Mouse (Mus musculus) olfactory bulb, adult 2 months (tissue): ENCODE measurements around the gene Rhbg. TPM values are rescaled to one million over a fixed set of nuclear protein-coding genes. Genes with fewer than 3 reads are reported as not detected.
A peak's percentile ranks its signal among the peaks of the same experiment; 100 is the strongest.
"Not testable (repeated sequence)": the region's sequence is repeated elsewhere in the genome, so short reads cannot be mapped to it uniquely, and the experiment has no call there.

Experiments used
- H3K27ac ChIP-seq: fragments of 200-500 bp; 2 replicates; pipeline ENCODE4 v1.5.1; 2012; ENCODE audit warnings: low read depth, low read length; ENCODE audit not compliant: insufficient read depth
- H3K4me1 ChIP-seq: fragments of 200-500 bp; 2 replicates; pipeline ENCODE4 v1.6.1; 2012; ENCODE audit warnings: low read length; ENCODE audit not compliant: control insufficient read depth, insufficient read depth
- H3K4me3 ChIP-seq: fragments of 200-500 bp; 2 replicates; pipeline ENCODE4 v1.5.1; 2012; ENCODE audit warnings: mild to moderate bottlenecking, low read depth, low read length, moderate library complexity; ENCODE audit not compliant: insufficient read depth
- CTCF ChIP-seq: fragments of 200-500 bp; IDR thresholded peaks from 2 replicates; pipeline ENCODE4 v1.5.1; 2012; ENCODE audit warnings: low read depth, mild to moderate bottlenecking, low read length, moderate library complexity; ENCODE audit not compliant: insufficient read depth
- POLR2A ChIP-seq: fragments of 200-500 bp; IDR thresholded peaks from 2 replicates; pipeline ENCODE4 v1.6.1; 2012; ENCODE audit warnings: mild to moderate bottlenecking, low read depth, low read length, moderate library complexity; ENCODE audit not compliant: insufficient read depth
- WGBS: fragments of 180-500 bp; shearing (Covaris S2); methylation state at CpG from one replicate; pipeline ENCODE4 v1.1.7; 2018; 5-methylcytosine and 5-hydroxymethylcytosine counted together
- polyA plus RNA-seq: library from polyadenylated mRNA; stranded (reverse); fragments of >200 nt; gene quantifications from 2 replicates; pipeline ENCODE4 v1.2.4, GENCODE M21; 2012; ENCODE audit warnings: low replicate concordance; ENCODE audit not compliant: missing spikeins, insufficient read depth, insufficient read length

The Rhbg gene
- polyA plus RNA-seq = not detected in 2 replicates

GRCm38 (mm10) chr3:88254268-88254926, at the start of gene Rhbg:
Gene Rhbg, minus strand, starts transcription at chr3:88254709.
- WGBS = 5% methylated on average over 34 of the region's 34 CpGs
- H3K4me3 ChIP-seq = peak within 1 kb of the TSS; percentile 49
- H3K4me1 ChIP-seq = peaks cover 7% of the 10 kb centered on the region; the same call in 1 of the 2 replicates
- no peak within 1 kb of the TSS for H3K27ac ChIP-seq
- TF ChIP-seq CTCF (no peak), POLR2A (no peak)

DNA sequence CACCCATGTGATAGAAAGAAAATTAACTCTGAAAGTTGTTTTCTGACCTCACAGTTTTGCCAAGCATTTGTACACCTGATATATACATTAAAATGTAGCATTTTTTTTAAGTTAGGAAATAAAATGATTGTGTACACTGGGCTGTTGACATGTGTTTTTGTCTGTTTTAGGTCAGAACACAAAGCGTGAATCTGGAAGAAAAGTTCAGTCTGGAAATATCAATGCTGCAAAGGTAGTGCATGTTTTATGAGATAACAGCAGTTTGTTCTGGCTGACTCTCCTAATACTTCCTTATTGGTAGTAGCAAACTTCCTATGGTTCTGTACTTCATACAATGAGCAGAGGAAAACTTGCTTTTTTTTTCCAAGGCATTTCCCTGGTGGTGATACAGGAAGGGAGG, 44.7 kb upstream of the Rhbg start:
- TF ChIP-seq CTCF (no peak), POLR2A (no peak)
- 85% methylated on average over 1 of the region's 1 CpGs for WGBS
- Histone ChIP-seq H3K4me3 (no peak overlapping the region), H3K27ac (no peak overlapping the region), H3K4me1 (peaks cover 2% of the 10 kb centered on the region; the same call in 1 of the 2 replicates)

DNA sequence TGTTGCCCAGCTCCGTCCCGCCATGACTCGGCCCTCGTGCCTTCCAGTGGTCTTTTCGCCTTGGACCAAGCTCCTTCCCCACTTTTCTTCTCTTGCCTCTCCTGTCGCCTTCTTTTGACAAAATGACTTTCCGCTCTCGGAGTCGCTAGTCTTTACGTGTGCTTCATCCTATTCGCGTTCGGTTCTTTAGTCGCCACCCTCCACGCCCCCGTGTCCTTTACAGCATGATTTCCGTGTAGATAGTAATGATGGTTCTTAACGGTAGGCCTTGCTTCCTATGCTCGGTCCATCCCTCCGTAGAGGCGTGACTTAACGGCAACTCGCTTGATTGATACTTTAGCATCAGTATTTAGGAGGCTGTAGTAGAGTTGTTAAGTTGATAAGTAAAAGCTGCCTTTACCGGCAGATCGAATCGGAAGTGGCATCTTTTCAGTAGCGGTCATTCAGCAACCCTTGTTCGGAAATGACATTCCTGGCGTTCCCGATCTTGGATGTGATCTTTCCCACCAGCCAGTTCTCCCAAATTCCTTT, 42.9 kb upstream of the Rhbg start:
- peaks cover 2% of the 10 kb centered on the region; the same call in 1 of the 2 replicates for H3K4me1 ChIP-seq
- under 1% methylated on average over 30 of the region's 30 CpGs for WGBS

GRCm38 (mm10) chr3:88296561-88297318, 42.2 kb upstream of the Rhbg start, which contains the start of the genes Tsacc and Cct3:
Gene Tsacc, minus strand, starts transcription at chr3:88296999.
Gene Cct3, plus strand, starts transcription at chr3:88297116.
- under 1% methylated on average over 44 of the region's 44 CpGs for WGBS
- TF ChIP-seq CTCF (no peak), POLR2A (peak; percentile 55; the same call in 1 of the 2 replicates)
- peak within 1 kb of the TSS; percentile 93 for H3K27ac ChIP-seq
- peak within 1 kb of the TSS; percentile 88 for H3K4me3 ChIP-seq
- H3K4me1 ChIP-seq = peaks cover 2% of the 10 kb centered on the region; the same call in 1 of the 2 replicates

More for the DNA sequence above, 42.9 kb upstream of the Rhbg start:
- H3K4me3 ChIP-seq = peak overlapping the region; percentile 88
- peak overlapping the region; percentile 93 for H3K27ac ChIP-seq
- TF ChIP-seq POLR2A = no peak
- no peak for TF ChIP-seq CTCF

GRCm38 (mm10) chr3:88296110-88296560, 41.6 kb upstream of the Rhbg start:
- TF ChIP-seq CTCF = no peak
- TF ChIP-seq POLR2A = no peak
- Histone ChIP-seq H3K27ac (no peak overlapping the region; the same call in 1 of the 2 replicates), H3K4me3 (peak overlapping the region; percentile 60), H3K4me1 (peaks cover 2% of the 10 kb centered on the region; the same call in 1 of the 2 replicates)
- WGBS = under 1% methylated on average over 12 of the region's 12 CpGs

DNA sequence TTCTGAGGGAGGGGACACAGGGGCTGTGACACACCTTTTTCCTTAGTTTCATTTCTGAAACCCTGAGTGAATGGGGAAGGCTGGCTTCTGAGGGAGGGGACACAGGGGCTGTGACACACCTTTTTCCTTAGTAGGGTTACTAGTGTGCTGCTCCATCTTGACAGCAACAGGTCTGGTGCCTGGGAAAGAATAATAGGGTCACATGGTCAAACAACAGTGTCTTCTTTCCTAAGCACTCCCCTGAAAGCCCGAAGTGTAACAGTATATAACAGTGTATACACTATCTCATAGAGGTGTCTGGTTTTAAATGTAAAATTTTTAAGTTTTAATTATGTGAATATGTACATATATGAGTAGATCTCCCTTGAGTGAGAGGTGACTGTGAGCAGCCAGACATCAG, 40.8 kb upstream of the Rhbg start:
- H3K27ac ChIP-seq, H3K4me1 ChIP-seq, H3K4me3 ChIP-seq: not testable (repeated sequence)
- WGBS = 67% methylated on average over 1 of the region's 1 CpGs

DNA sequence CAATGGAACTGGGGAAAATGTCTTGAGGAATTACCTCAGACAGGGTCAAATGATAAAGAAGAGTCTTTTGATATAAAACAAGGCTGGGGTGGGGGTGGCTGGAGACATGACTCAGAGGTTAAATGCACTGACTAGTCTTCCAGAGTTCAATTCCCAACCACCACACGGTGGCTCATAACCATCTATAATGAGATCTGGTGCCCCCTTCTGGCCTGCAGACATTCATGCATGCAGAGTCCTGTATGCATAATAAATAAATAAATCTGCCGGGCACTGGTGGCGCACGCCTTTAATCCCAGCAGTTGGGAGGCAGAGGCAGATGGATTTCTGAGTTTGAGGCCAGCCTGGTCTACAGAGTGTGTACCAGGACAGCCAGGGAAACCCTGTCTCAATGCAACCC, 37.5 kb upstream of the Rhbg start:
- Histone ChIP-seq H3K4me3 (no peak overlapping the region), H3K4me1 (no peaks in the 10 kb centered on the region), H3K27ac (no peak overlapping the region)
- 32% methylated on average over 4 of the region's 4 CpGs for WGBS
- no peak for TF ChIP-seq POLR2A
- TF ChIP-seq CTCF = no peak

DNA sequence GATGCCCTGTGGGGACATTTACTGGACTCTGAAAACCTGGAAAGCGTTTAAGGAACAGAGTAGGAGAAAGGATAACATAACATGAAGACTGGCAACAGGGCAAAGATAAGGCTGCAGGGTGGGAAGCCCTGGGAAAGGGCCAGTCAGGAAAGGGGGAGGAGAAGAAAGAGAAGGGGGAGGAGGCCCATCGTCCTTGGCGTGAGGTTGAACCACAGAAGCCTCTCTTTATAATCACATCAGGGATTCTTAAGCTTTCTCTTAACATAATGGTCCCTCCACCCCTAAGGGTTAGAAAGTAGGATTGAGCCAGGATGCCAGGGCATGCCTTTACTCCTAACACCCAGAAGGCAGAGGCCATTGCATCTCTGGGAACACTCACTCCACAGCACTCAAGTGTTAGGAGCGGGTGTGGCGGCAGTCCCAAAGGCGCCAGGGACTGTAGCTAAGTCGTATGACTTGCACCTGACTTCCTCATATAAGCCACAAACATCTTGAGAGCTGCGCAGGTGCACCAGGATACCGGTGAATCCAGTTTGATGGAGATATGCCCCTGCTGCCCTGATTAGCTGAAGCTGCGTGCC, 33.7 kb upstream of the Rhbg start:
- WGBS = 79% methylated on average over 10 of the region's 10 CpGs
- not testable (repeated sequence) for H3K27ac ChIP-seq, H3K4me1 ChIP-seq, H3K4me3 ChIP-seq

DNA sequence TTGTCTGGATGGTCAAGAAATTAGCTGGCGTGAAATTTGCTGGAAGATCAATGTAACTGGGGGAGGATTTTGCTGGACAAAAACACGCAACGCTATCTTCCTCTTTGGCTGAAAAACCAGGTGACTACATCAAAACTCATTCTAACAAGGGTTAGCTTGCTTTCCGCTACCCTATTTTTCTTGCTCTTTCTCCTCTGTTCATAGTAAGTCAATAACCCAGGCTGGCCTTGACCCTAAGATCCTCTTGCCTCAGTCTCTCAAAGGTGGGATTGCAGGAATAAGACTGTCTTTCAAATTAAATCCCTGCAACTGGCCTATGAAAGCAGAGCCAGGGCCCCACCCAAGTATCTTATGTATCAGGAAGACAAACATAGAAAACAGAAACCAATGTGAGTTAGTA, 32.6 kb upstream of the Rhbg start, which contains the start of gene Gm38392:
TSS of gene Gm38392 (minus strand) at position 101 of the 400 bp plus-strand sequence.
- Histone ChIP-seq H3K4me3 (no peak within 1 kb of the TSS), H3K4me1 (no peaks in the 10 kb centered on the region), H3K27ac (no peak within 1 kb of the TSS)
- WGBS = 95% methylated on average over 4 of the region's 4 CpGs
- no peak for TF ChIP-seq CTCF
- TF ChIP-seq POLR2A = no peak

DNA sequence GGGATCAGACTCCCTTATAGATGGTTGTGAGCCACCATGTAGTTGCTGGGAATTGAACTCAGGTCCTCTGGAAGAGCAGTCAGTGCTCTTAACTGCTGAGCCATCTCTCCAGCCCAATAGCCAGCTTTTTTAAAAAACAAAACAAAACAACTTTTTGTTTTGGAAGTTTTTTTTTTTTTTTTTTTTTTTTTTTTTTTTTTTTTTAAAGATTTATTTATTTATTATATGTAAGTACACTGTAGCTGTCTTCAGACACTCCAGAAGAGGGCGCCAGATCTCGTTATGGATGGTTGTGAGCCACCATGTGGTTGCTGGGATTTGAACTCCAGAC, 31.0 kb upstream of the Rhbg start:
- WGBS = 71% methylated on average over 2 of the region's 2 CpGs

DNA sequence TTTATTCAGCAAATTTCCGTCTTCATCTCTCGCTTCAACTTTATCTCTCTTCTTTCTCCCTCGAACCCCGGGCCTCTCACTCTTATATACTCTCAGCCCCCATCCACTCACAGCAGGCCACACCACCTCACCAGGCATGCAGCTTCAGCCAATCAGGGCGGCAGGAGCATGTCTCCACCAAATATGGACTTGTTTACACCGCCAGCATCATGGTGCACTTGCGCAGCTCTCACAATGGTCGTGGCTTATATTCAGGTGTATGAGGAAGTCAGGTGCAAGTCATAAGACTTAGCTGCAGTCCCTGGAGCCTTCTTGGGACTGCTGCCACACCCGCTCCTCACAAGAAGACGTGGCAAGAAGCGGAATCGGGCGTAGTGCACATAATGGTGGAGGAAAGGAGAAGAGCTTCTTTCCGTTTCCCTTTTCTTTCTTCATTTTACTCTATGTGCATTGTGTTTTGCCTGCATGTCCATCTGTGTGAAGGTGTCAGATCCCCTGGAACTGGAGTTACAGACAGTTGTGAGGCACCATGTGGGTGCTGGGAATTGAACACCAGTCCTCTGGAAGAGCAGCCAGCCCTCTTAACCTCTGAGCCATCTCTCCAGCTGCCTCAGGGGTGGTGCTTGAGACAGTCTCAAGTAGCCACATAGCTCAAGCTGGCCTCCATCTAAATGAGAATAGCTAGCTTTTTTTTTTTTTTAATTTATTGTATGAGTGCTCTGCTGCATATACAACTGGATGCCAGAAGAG, 30.5 kb upstream of the Rhbg start:
- H3K27ac ChIP-seq, H3K4me3 ChIP-seq, H3K4me1 ChIP-seq: not testable (repeated sequence)
- WGBS = 95% methylated on average over 14 of the region's 14 CpGs

More for the DNA sequence above, 31.0 kb upstream of the Rhbg start:
- H3K27ac ChIP-seq, H3K4me3 ChIP-seq, H3K4me1 ChIP-seq: not testable (repeated sequence)
